Mouse (Mus musculus): ENCODE measurements at regions not wholly inside any gene's neighbourhood (a gene's known extent, or its start where the extent isn't known, plus 50 kb on each side); places are given as distances from the start of the nearest gene placed in this dataset.

DNA sequence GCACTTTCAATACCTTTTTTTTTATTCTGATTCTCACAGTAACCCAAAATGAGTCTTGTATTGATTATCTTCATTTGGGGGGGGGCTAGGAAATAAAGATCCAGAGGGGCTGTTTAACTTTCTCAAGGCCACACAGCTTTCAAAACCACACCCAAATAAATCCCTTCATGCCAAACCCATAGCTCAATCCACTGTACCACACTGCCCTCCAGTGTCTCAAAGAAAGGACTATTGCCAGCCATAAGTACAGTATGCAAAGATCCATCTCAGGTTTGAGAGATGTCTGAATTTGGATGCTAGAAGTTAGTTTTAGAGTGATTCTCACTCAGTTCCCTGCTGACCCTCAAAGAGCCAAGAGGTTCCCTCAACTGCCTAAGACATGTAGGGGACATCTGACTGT is 120.1 kb upstream of the Gm26657 start:
- DNase-seq (ENCODE audit: low spot score): no peak

GRCm38 (mm10) chr4:56619054-56619453 is 120.8 kb upstream of the Gm26657 start:
- DNase-seq (ENCODE audit: low spot score): no peak

DNA sequence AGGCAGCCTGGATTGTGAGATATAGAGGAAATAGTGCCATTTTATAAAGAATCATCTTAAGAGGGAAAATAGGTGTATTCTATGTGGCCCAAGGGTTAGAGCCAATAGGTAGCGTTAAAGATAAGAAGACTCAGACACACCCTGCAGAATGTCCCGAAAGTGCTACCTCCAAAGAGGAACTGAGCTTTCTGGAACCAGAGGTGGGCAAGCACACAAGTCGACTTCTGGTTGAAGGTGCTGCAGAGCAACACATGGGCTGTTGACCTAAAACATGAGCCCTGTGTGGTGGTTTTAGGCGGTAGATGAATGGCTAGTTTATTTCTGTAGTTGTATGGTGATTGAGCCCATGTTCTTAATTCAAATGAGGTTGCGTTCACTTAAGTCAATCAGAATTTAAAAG is 121.4 kb upstream of the Gm26657 start:
- DNase-seq (ENCODE audit: low spot score): no peak

GRCm38 (mm10) chr4:56617661-56618360 is 122.1 kb upstream of the Gm26657 start:
- no peak for DNase-seq (ENCODE audit: low spot score)

DNA sequence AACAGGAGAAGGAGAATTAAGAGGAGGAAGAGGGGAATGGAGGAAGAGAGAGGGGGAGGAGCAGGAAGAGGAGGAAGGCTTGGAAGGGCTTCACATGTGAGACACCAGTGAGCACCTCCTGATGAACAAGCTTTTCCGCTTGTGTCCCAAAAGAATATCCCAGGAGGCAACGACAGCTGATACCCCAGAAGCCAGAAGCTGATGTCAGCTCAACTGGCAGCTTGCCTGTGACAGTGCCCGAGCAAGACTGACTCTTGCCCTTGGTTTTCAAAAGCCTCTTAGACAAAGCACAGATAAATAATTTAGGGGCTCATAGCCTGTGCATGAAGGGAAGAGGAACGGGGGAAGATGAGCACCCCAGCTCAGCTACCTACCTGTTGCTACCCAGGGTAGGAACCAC is 127.5 kb upstream of the Gm26657 start:
- DNase-seq (ENCODE audit: low spot score): no peak

- DNase-seq (ENCODE audit: low spot score): no peak
Measured at GRCm38 (mm10) chr4:56611751-56612150, 128.1 kb upstream of the Gm26657 start.

DNA sequence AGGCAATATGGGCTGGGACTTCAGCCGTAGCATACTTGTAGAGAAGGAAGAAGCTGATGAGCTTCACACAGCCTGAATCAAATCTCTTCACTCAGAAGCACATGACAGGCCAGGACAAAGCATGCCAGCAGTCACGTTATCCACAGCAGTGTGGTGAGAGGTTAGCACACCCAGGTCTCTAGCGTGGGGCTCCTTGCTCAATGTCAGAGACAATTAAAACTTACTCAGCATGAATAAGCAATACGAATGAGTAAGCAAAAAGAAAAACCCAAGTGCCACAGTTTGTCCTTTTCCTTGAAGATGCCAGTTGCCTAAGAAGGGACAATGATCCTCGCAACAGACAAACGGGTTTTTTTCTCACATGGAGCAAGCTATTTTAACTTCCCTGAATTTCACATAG is 129.6 kb upstream of the Gm26657 start:
- no peak for DNase-seq (ENCODE audit: low spot score)

- no peak for DNase-seq (ENCODE audit: low spot score)
Measured at GRCm38 (mm10) chr4:56608701-56609100, 131.2 kb upstream of the Gm26657 start.

- DNase-seq (ENCODE audit: low spot score): no peak
Measured at GRCm38 (mm10) chr4:56598398-56598797, 141.5 kb upstream of the Gm26657 start.

GRCm38 (mm10) chr4:56597931-56598330 is 141.9 kb upstream of the Gm26657 start:
- DNase-seq (ENCODE audit: low spot score): no peak

GRCm38 (mm10) chr4:56582405-56582804 is 157.5 kb upstream of the Gm26657 start:
- DNase-seq (ENCODE audit: low spot score): no peak

GRCm38 (mm10) chr4:56576837-56577548 is 162.9 kb upstream of the Gm26657 start:
- no peak for DNase-seq (ENCODE audit: low spot score)

GRCm38 (mm10) chr4:56552126-56552525 is 187.7 kb upstream of the Gm26657 start:
- no peak for DNase-seq (ENCODE audit: low spot score)

DNA sequence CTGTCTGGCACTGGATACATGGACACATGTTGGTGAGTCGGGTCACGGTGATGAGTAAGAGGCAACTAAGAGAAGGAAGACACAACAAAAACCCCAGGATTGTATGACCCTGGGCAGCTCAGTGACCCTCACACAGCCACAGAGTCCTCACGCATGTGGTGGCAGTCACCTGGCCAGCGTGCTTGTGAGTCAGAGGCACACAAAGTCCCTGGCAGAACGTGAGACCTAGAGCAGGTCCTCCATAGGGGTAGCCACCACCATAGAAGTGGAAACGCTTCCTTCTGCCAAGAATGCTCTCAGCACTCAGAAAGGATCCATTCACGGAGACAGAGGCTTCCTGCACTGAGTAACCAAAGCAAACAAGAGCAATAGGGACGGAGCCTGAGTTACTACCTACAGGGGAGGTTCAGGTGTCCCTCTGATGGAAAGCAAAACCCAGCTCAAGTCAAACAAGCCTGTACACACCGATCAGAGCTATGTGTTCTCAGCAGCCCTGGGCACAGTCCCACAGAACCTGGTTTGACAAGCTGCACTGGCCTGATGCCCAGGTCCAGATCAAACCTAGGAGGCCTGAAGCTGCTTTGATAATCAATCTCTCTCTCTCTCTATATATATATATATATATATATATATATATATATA is 206.4 kb upstream of the Gm26657 start:
- no peak for DNase-seq (ENCODE audit: low spot score)

DNA sequence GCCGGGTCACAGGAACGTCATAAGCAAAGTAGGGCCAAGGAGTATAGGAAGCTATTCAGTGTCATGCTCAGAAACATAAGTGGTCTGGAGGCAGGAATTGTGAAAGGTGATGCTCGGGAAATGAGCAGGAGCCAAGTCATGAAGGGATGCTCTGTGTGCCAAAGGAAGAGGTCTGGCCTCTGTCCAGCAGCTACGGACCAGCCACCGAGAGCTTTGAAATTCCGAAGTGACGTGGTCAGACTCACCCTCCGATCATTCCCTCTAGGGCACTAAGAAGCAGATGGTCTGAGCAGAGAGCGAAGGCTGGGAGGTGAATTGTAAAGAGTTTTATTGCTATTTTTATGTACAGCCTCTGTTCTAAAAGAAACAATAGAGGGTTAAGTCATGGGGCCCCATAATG is 206.9 kb upstream of the Gm26657 start:
- no peak for DNase-seq (ENCODE audit: low spot score)

DNA sequence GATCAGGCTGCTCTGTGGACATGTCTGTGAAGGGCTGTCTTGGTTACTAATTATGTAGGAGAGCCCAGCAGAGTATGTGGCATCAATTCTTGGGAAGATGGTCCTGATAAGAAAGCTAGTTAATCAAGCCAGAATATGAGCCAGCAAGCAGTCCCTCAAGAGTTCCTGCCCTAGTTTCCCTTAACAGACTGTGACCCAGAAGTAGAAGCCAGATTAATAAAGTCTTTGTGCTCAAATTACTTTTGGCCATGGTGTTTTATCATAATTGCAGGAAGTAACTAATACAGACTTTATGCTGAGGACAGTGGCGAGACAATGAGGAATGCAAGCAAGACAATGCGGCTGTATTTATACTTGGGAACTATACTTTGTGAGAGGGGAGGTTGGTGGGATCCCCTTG is 211.3 kb upstream of the Gm26657 start:
- no peak for DNase-seq (ENCODE audit: low spot score)

- peak; percentile 20 for DNase-seq (ENCODE audit: low spot score)
Measured at GRCm38 (mm10) chr4:56524430-56524985, 215.4 kb upstream of the Gm26657 start.

- no peak for DNase-seq (ENCODE audit: low spot score)
Measured at GRCm38 (mm10) chr4:56507770-56508169, 232.1 kb upstream of the Gm26657 start.

- no peak for DNase-seq (ENCODE audit: low spot score)
Measured at GRCm38 (mm10) chr4:56506786-56507185, 233.1 kb upstream of the Gm26657 start.

DNA sequence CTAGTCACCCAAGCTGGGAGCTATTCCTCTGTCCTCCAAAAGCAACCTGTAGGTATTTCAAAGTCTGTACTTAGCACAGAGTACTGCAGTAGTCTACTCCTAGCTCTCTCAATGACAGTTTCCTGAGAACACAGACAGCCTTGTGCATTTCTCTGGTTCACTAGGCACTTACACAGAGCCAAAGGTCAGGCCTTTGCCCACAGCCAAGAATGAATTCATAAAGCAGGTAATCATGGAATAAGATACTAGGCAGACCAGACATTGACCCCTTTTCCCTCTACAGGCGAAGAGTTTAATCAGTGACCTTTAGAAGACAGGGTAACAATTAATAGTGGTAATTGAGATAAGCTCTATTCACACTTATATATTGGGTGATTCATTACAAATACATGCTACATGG is 233.8 kb upstream of the Gm26657 start:
- DNase-seq (ENCODE audit: low spot score): no peak

DNA sequence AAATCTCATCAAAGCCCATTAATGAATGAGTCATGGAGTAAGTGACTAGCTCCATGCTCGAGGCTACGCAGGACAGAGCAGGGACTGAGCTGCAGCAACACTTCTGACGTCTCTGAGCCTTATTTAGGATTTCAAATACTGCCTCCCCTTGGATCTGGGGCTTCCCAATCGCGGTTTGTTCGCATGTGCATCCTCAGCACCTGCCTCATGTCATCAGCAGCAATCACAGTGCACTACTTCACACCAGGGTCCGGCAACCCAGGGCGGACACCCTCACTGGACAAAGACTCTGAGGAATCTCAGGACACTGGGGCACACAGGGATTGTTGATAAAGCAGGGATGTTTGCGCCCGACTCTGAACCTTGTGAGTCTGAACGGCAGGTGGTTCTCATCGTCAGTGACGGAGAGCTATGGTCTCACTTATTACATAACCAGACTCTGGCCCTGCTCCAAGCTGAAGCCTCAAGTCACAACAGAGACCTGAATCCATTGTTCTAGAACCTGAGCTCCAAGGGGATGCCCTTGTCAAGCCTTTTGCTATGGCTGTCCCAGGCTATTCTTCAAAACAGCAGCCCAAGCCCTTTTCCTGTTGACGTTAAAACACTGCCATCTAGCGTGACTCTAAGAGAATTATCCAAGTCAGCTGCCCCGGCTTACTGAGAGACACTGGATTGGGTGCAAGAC is 247.2 kb upstream of the Gm26657 start:
- DNase-seq (ENCODE audit: low spot score): peak; percentile 49

DNA sequence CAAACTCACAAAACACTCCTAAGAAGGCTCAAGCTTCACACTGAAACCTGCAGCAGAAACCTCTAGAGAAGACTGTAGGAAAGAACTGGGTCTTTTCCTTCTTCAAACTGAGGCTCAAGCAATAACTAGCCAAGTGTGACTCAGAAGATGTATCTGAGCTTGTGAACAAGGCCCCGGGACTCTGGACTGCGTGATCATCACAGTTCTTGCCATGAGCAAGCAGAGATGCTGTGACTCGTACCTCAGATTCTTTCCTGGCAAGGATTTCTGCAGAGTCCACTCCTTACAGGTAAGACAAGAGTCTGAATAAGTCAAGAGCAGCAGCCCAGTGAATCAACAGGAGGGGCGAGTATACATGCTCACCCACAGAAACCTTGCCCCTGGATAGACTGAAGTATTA is 250.5 kb upstream of the Gm26657 start:
- DNase-seq (ENCODE audit: low spot score): no peak
